Mouse (Mus musculus) liver, adult 2 months (tissue): ENCODE measurements at regions not wholly inside any gene's neighbourhood (a gene's known extent, or its start where the extent isn't known, plus 50 kb on each side); places are given as distances from the start of the nearest gene placed in this dataset.

Experiments
- DNase-seq: peaks from one replicate; pipeline ENCODE4 v3.0.0-alpha.2; 2011; ENCODE audit warnings: low read depth, low spot score; ENCODE audit errors: extremely low read depth
- H3K27ac ChIP-seq: fragments of 200-500 bp; replicated peaks from 2 replicates; pipeline ENCODE4 v1.5.1; 2012; ENCODE audit warnings: low read depth, mild to moderate bottlenecking, control low read depth, inconsistent platforms, low read length; ENCODE audit not compliant: insufficient read depth
- H3K27me3 ChIP-seq: fragments of 200-500 bp; 2 replicates; pipeline ENCODE4 v1.6.1; 2012; ENCODE audit warnings: mild to moderate bottlenecking, moderate library complexity, low read length, inconsistent platforms; ENCODE audit not compliant: control insufficient read depth, insufficient read depth
- H3K36me3 ChIP-seq: fragments of 200-500 bp; 2 replicates; pipeline ENCODE4 v1.6.1; 2012; ENCODE audit warnings: low read length, inconsistent platforms; ENCODE audit not compliant: control insufficient read depth, insufficient read depth
- H3K4me1 ChIP-seq: fragments of 200-500 bp; 2 replicates; pipeline ENCODE4 v1.6.1; 2011; ENCODE audit warnings: low read length; ENCODE audit not compliant: control insufficient read depth, insufficient read depth
- H3K4me3 ChIP-seq: fragments of 200-500 bp; 2 replicates; pipeline ENCODE4 v1.5.1; 2011; ENCODE audit warnings: low read depth, mild to moderate bottlenecking, control low read depth, low read length, moderate library complexity; ENCODE audit not compliant: insufficient read depth
- H3K79me2 ChIP-seq: fragments of 200-500 bp; 2 replicates; pipeline ENCODE4 v1.6.1; 2012; ENCODE audit warnings: inconsistent platforms, mild to moderate bottlenecking, low read length, moderate library complexity; ENCODE audit not compliant: control insufficient read depth, insufficient read depth
- H3K9ac ChIP-seq: fragments of 200-500 bp; 2 replicates; pipeline ENCODE4 v1.6.1; 2012; ENCODE audit warnings: low read depth, mild to moderate bottlenecking, control low read depth, inconsistent platforms, low read length
- CTCF ChIP-seq: fragments of 200-500 bp; IDR thresholded peaks from 2 replicates; pipeline ENCODE4 v1.5.1; 2011; ENCODE audit warnings: low read depth, low read length, control low read depth
- POLR2A ChIP-seq: fragments of 200-500 bp; IDR thresholded peaks from 2 replicates; pipeline ENCODE4 v1.6.1; 2011; ENCODE audit warnings: low read length, control low read depth; ENCODE audit not compliant: insufficient read depth; ENCODE audit errors: extremely low read depth
- WGBS: fragments of 180-500 bp; shearing (Covaris S2); methylation state at CpG from one replicate; pipeline ENCODE4 v1.1.7; 2018; 5-methylcytosine and 5-hydroxymethylcytosine counted together

GRCm38 (mm10) chr3:17452984-17453383 is 495.2 kb upstream of the Cypt12 start:
- Histone ChIP-seq H3K79me2 (no peaks in the 10 kb centered on the region), H3K27me3 (no peaks in the 10 kb centered on the region), H3K4me1 (no peaks in the 10 kb centered on the region), H3K27ac (no peak overlapping the region), H3K4me3 (no peak overlapping the region), H3K9ac (no peak overlapping the region), H3K36me3 (no peaks in the 10 kb centered on the region)
- WGBS: 90% methylated on average over 1 of the region's 1 CpGs
- TF ChIP-seq POLR2A (no peak), CTCF (no peak)
- no peak for DNase-seq

- WGBS: 79% methylated on average over 5 of the region's 5 CpGs
- Histone ChIP-seq H3K27ac (no peak overlapping the region), H3K36me3 (no peaks in the 10 kb centered on the region), H3K9ac (no peak overlapping the region), H3K4me1 (no peaks in the 10 kb centered on the region), H3K27me3 (no peaks in the 10 kb centered on the region), H3K79me2 (no peaks in the 10 kb centered on the region), H3K4me3 (no peak overlapping the region)
- TF ChIP-seq POLR2A: no peak
- no peak for TF ChIP-seq CTCF
- DNase-seq: no peak
These were observed 487.7 kb upstream of the Cypt12 start for GRCm38 (mm10) chr3:17460545-17460944.

GRCm38 (mm10) chr3:17461365-17461764 is 486.8 kb upstream of the Cypt12 start:
- Histone ChIP-seq H3K27me3 (no peaks in the 10 kb centered on the region), H3K36me3 (no peaks in the 10 kb centered on the region), H3K4me3 (no peak overlapping the region), H3K9ac (no peak overlapping the region), H3K79me2 (no peaks in the 10 kb centered on the region), H3K27ac (no peak overlapping the region), H3K4me1 (no peaks in the 10 kb centered on the region)
- 76% methylated on average over 4 of the region's 4 CpGs for WGBS
- no peak for DNase-seq
- TF ChIP-seq CTCF (no peak), POLR2A (no peak)

- no peaks in the 10 kb centered on the region for H3K79me2 ChIP-seq
- no peak for DNase-seq
- H3K4me3 ChIP-seq: no peak overlapping the region
- TF ChIP-seq POLR2A: no peak
- TF ChIP-seq CTCF: no peak
- no peak overlapping the region for H3K9ac ChIP-seq
- no peaks in the 10 kb centered on the region for H3K4me1 ChIP-seq
- no peak overlapping the region for H3K27ac ChIP-seq
- no peaks in the 10 kb centered on the region for H3K36me3 ChIP-seq
- WGBS: 75% methylated on average over 2 of the region's 2 CpGs
- no peaks in the 10 kb centered on the region for H3K27me3 ChIP-seq
These were observed 474.4 kb upstream of the Cypt12 start for GRCm38 (mm10) chr3:17473812-17474211.

- Histone ChIP-seq H3K4me1 (no peaks in the 10 kb centered on the region), H3K4me3 (no peak overlapping the region), H3K27ac (no peak overlapping the region), H3K9ac (no peak overlapping the region), H3K36me3 (no peaks in the 10 kb centered on the region), H3K27me3 (no peaks in the 10 kb centered on the region), H3K79me2 (no peaks in the 10 kb centered on the region)
- WGBS: 34% methylated on average over 4 of the region's 4 CpGs
- no peak for TF ChIP-seq CTCF
- TF ChIP-seq POLR2A: no peak
- no peak for DNase-seq
These were observed 458.7 kb upstream of the Cypt12 start for GRCm38 (mm10) chr3:17489240-17490142.

GRCm38 (mm10) chr3:17490632-17491031 is 457.6 kb upstream of the Cypt12 start:
- no peak for DNase-seq
- TF ChIP-seq POLR2A: no peak
- TF ChIP-seq CTCF: no peak
- Histone ChIP-seq H3K27me3 (no peaks in the 10 kb centered on the region), H3K9ac (no peak overlapping the region), H3K79me2 (no peaks in the 10 kb centered on the region), H3K4me3 (no peak overlapping the region), H3K4me1 (no peaks in the 10 kb centered on the region), H3K36me3 (no peaks in the 10 kb centered on the region), H3K27ac (no peak overlapping the region)
